Mouse (Mus musculus): ENCODE measurements around the gene Rbm15b.
A peak's percentile ranks its signal among the peaks of the same experiment; 100 is the strongest.

Rbm15b gene

DNA sequence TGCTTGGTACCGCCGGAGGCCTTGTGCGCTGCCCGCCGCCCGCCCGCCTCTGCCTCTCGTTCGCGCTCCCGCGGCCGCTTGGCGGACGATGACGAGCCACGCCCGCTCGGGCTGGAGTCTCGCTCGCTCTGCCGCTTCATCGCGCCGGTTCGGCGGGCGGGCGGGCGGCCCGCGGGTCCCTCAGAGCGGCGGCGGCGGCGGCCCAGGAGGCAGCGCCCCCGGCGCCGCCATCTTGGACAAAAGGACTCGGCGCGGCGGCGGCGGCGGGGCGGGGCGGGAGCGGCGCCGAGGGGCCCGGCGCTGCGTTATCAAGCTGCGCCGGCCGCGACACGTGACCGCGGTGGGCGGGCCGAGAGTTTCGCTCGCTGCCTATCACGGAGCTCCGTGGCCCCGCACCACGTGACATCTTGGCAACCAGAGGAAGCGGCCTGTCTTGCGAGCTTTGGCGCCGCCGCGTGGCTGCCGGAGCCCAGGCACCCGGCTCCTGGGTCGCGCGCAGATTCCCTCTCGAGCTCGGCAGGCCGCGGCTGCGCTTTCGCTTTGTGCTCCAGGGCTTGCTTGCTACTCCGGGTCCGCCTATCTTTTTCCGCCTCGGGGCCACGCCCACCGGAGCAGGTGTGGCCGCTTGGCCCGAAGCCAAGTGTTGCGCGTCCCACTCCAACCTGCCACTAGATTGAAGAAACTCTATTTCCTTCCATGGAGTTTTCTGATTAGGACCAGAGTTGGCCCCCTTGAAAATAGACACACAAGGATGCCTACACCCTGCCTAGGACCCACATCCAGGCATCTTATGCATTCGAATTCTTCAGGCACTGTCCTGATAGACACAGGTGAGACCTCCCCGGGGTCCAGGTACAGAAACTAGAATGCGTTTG lies at the start of gene Rbm15b:
Rbm15b (minus strand) TSS at position 601 of the 875 bp plus-strand sequence.
- DNase-seq = peak; percentile 99

DNA sequence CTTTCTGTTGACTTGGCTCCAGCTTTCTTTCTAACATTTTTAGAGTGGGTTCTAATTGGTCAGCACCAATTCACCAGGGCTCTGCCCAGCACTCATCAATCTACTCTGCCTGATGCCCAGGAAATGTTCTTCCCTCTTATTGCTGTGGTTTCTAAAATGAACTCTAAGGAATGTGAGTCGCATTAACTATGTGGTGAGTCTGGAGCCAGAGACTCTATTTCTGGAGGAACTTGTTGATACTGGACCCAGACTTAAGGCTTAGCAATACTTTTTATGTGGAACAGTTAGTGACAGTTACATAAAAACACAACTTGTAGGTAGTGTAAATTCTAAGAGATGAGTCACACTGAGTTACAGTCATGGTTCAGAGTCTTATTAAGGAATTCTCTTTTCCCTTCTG lies 47.8 kb upstream of the Rbm15b start:
- DNase-seq = no peak

DNA sequence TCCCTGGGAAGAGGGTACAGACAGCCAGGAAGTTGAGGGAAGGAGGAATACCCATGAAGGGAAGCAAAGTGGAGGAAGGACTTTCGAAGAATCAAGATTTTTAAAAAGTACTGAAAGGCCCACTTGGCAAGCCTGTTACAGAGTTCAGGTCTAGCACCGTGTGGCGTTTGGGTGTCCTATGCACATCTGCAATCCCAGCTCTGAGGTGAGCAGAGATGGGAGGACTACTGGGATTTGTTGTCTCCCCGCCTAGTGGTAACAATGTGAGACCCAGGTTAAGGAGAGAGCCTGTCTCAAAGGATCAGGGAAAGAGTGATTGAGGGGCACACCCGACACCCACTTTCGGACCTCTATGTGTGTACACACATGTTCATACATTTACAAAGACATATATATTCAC lies 27.6 kb upstream of the Rbm15b start:
- no peak for DNase-seq

DNA sequence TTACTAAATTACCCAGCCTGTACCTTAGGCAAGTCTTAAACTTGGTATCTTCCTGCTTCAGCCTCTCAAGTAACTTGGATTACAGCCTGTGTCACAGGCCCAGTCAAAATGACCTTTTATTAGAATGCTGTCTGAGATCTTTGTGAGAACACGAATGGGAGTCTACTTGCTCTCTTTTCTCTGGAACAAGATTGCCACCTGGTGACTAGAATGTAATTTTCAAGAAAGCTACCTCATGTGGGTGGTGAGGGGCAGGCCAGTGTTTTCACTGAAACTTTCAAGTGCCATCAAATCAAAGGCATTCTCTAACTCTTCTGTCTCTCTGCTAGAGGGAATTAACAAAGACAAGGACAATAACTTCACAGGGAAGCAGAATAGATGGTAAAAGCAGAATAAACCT lies 26.5 kb upstream of the Rbm15b start:
- DNase-seq = no peak

DNA sequence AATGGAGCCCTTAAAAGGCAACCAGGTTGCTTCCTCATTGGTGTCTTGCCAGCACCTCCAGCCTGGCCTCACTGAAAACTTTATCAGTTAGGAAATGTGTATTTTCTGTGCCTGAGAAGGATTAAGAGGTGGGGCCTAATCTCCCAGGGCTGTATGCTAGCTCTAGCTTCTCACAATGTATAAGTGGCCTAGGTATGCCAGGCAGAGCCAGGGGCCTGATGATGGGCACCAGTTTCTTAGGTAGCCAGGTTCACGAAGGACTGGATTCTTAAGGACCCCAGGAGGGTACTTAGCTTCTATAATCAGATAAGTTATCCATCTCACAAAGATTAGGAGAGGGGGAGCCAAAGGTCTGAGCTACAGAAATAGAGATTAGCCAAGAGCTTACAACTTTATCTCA lies 24.4 kb upstream of the Rbm15b start:
- no peak for DNase-seq

DNA sequence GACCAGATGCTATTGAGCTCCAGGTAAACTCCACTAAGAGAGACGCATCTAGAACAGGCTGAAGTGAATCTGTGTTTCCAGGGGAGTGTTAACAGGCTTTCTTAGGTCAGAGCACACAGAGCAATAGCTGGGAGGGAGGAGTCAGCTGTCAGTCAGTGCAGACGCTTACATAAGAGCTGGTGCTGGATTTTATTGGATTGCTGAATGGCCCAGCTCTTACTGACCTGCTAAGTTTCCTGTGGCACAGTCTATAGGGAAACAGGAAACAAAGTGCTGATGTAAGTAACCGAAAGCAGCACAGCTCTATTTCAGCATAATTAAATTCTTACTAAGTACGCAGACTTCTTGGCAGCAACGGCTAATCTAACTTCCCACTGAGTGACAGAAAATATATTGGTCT lies 21.5 kb upstream of the Rbm15b start:
- DNase-seq = no peak

DNA sequence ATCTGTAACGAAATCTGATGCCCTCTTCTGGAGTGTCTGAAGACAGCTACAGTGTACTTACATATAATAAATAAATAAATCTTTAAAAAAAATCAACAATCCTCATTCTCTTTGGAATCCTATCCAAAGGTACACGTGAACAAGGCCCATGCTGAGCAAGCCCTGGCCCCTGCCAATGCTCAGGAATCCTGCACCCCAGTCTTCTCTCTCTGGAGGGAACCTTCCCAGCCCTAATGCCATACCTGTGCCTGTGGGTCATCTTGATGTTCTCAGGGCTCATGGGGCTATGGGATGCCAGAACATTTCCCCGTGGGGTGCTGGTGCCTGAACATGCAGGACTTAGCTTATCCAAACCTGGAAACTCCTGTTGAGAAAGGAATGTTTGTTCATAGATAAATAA lies 20.9 kb upstream of the Rbm15b start:
- DNase-seq = no peak

DNA sequence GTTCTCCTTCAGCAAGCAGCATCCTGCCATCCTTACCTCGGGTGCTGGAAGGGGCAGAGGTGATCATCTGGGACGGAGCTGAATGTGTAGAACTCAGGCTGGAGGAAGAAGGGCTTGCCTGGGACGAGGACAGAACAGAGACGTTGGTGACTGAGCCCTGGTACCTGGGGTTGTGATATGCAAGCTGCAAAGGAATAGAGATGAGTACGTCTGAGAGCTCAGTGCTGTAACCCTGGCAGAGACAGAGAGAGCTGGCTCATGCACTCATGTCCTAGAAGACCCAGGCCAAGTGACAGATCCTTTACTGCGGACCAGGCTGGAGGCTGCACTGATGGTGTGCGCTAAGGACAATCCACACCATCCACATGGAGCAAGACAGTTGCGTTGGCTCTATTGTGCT lies 19.4 kb upstream of the Rbm15b start:
- no peak for DNase-seq

DNA sequence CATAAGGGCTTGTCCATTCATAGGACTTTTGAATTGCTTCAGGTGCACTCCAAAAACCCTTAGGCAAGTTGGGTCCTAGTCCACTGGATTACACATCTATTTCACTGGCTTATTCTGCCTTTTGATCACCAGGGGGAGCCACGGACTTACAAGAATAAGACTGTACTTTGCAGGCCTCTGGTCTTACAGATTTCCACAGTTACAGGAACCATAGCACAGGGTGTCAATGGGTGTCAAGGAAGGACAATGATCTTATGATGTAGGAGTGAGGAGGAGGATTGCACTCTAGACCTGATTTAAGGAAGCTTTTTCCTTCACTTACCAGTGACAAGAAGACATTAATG lies 16.5 kb upstream of the Rbm15b start:
- peak; percentile 39 for DNase-seq

DNA sequence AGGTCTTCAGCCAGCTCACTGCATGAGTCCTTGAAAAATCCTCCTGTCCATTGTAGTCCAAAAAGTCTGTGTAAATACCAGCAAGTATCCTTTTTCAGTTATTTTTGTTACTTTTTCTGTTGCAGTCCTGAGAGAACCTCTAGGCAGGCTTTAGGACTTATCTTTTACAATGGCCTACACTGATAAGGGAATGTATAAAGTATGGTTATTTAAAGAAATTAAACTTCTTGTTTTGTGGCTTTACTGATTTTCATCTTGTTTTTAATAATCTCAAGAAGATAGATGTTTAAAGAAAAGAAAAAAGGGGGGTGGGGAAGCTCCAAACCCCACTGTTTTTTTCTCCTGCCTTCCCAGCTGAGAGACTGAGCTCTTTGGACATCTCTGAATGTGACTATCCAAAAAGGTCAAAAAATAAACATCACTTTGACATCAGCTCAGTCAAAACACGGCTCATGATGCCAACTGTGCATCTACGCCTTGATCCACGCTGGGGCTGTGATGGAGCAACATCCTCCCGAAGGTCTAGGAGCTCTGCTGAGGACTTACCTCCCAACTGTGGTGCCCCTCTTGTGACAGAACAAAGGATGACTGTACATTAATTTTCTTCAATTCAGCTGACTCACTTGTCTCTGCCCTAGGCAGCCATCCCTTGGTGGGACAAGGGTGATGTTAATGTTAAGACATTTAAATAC lies 16.0 kb upstream of the Rbm15b start:
- no peak for DNase-seq

DNA sequence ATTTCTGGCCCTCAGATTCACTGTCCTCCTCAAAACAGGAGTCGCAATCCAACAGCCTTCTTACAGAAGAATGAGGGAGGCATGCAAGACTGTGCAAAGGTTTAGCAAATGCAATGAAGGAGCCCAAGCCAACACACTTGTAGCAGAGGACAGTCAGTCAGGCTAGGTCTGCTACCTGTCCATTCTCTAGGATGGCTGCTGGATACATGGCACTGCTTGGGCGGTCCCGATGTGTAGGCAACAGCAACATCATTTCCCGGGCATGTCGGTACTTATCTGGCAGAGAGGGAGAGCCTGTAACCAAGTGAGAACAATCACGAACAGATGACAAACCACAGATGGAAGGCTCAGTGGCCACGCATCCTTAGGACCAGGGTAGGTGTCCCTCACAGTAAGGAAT lies 14.4 kb upstream of the Rbm15b start:
- no peak for DNase-seq

DNA sequence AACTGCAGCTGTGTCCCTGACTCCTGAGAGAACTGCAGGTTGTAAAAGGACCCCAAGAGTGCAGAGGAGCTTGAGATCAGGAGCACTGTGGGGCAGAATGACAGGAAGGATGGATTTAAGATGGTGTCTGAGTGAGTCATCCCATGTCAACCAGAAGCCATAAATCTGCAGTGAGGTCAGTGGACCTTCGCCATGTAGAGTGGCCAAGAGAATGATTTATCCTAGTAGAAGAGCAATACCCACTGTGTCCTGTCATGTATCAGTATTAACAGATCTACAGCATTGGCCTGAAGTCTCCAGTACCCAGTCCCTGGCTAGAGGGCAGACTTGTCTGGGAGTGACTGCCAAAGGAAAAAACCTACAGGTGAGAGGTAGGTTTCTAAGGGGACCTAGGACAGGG lies 11.7 kb upstream of the Rbm15b start:
- DNase-seq = no peak

DNA sequence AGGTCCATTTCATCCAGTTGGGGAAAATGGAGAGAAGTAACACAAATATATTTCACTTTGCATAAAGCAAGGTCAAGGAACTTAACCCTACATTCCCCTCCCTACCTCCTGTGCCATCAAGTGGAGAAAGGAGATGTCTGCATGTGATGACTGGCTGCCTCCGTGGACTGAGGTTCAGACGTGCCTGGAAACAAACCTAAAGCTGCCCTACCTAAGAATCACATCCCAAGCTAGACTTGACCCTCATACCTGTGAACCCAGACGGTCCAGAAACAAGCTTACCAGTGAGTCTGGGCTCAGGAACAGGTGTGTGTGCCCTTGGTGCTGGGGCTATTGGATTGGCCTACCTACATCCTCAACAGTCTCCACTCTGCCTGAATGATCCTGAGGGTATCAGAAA lies 6.1 kb upstream of the Rbm15b start:
- no peak for DNase-seq

DNA sequence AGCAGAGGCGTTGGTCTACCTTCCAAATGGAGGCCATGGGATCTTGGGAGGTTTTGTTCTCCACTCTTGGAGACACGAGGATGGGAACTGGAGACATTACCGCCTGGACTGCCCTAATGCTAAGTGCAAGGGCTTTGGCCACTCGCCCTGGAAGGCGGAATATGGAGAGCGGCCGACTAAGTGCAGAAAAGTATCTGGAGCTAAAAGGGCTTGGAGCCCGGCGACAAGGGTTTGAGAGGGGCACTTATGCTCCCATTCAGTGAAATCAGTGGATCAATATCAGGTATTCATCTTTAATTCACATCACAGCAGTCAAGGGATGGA lies 5.3 kb upstream of the Rbm15b start:
- no peak for DNase-seq

DNA sequence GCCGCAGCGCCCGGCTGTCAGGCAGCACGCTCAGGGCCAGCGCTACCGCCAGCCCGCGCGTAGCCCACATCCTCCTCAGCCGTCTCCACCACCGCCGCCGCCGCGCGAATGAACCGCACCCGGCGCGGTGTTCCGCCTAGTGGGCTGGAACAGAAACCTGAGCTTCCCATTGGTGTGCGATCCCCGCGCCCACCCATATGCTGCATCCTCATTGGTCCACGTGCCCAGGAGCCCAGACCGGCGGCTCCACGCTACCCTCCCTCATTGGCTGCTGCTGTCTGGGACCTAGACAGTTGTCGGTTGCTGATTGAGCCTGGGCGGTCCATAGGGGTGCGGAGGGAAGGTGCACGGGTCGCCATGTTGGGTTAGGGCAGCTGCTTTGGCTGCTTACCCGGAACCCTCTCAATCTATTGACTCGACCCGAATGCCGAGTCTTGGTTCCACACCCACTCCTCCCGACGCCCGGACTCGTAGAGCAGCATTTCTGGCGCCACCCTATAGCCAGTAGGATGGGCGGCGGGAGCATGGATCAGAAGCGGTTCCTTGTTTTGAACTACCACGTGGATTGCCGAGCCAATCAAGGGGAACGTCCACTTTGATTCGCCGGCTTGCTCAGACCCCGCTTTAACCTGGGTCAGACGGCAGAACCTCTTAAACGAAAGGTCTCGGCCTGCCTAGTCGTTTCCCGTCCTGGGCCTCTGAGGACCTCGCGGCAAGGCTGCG lies 4.8 kb upstream of the Rbm15b start, which contains the start of gene Manf:
Manf (minus strand) TSS at position 151 of the 723 bp plus-strand sequence.
- DNase-seq = peak; percentile 98

DNA sequence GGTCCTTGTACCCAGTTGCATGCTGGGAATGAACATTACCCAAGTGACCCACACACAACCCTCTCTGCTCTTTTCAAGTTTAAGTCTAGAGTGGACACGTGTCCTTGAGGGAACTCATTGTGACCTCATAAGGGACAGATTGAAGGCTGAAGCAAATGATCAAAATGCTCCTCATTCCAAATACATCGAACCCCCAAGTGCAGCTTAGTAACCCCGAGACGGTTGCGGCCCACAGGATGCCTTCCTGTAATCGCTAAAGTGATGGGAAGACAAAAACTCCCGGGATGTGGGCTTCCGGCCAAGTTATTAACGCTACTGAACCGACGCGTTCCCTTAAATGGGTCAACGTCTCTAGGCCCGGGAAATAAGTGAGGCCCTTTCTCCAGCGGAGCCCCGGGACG lies 4.1 kb upstream of the Rbm15b start:
- DNase-seq = no peak

DNA sequence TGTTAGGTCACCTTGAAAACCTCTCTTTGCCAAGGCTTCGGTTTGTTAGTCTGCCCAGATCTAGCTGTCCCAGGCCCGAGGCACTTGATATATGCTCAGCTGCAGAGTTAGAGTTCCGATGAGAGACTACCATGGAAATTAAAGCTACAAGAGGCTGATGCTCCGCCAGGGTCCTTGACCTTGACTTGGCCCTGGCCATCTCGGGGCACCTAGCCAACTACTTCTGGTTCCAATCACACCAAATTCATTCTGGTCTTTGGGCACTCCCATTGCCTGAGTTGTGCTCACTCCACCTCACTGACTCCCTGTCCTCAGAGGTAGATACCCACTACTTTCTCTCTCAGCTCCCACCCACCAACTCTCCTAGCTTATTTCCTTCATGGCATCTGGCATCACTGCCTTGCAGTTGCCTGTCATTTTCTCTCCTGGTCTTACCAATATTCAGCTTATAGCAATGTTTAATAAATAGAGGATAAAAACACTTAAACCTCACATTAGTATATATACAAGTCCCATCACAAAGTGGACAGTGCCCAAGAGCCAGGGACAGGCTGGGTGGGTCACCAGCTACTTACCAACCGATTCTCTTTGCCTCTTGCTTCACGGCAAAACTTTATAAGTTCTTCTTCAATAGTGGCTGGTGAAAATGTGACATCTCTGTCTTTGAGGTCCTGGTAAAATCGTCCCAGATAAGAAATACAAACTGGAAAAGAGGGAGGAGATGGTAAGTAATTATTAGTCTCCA lies 3.4 kb upstream of the Rbm15b start:
- no peak for DNase-seq

DNA sequence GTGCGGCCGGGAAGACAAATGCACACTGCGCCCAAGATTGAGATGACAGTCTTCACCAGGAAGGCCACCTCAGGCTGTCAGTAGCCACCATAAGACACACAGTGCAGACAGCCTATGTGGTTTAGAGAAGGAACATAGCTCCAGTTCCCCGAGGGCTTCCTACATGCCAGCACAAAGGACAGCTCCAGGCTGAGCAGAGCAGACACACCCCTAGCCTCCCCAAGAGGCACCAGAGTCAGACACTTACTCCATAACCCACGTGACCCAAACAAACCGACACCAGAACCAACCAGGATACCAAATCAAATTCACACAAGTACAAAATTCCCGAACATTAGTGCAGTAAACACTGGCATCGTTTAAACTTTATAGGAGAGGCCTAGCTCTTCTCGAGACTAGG lies 2.1 kb upstream of the Rbm15b start:
- DNase-seq = no peak

DNA sequence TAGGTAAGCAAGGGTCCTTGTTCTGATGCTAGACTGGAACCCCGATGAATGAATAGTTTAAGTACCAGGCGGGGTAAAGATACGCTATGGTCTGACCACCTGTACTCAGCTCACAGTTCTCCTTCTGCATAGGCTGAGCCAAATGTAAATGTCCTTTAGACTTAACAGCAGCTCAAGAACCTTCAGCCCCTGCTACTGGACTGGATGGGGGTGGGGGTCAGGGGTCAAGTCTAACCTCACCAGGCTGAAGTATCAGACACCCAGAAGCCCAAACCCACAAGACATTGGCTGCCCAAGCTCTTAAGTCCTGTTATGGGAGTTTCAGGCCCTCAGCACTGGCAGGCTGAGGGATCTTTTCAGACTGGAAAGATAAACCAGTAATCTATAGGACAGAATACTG lies 1.1 kb upstream of the Rbm15b start:
- no peak for DNase-seq

DNA sequence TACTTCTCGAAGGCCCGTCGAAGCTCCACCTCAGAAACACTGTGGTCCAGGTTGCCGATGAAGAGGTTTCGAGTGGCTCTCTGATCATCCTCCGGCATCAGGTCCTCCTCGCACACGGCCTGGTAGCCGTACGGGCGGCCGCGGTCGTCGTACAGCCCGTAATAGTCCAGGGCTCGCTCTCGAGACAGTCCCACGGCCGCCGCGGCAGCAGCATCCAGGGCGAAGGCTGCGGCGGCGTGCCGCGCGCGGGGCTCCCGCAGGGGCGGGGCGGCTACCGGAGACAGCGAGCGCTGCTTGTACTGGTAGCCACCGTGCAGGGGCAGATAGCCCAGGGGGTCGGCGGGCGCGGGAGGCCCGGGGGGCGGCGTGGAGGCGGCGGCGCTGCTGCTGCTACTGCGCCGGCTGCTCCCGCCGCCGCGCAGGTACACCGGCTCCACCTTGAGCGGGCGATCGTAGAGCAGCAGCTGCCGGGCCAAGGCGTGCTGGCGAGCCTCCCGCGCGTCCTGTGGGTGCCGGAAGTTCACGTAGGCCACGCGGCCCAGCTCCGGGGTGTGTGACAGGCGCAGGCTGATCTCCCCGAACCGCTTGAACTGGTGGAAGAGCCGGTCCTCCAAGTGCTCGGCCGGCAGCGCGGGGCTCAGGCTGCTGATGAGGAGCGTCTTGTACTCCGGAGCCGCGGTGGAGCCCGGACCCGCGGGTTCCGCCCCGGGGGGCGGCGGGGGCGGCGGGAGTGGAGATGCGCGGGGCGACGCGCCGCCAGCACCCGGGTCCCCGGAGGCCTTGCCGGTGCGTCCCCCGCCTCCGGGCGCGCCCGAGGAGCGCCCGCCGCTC lies 1.1 kb downstream of the Rbm15b start:
- peak; percentile 63 for DNase-seq

DNA sequence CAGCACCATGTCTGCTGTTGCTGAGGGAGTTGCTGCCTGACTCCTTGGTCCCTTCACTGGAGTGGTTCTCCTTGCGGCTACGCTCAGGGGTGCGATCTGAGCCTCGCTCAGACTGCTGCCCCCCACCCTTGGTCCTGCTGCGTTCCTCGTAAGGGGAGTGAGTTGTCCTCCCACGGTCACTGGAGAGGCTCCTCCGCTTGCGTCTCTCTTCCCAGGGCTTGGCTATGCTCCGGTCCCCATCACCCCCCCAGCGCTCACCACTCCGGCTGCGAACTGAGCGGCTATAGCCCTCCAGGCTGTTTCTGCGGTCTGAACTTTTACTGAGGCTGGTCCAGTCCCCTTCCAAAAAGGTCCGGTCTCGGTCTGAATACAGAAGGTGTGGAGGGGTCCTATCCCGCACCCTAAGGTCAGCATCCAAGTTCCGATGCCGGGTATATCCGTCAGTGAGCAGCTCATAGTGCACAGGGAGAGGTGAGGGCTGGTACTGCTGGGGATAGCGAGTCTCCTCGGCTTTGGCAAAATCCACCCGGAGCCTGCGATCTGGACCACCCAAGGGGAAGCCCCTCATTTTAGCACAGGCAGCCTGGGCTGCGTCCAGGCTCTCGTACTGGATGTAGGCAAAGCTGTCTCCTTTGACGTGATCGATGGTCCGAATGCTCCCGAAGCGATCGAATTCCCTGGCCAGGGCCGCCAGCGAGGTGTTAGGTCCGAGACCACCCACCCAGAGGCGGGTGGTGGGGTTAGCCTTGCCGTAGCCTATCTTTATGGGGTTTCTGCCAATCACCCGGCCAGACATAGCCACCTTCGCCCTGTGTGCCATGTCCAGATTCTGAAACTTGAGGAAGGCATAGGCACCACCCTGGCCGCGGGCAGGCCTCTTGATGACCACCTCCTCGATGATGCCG lies 2.0 kb downstream of the Rbm15b start:
- no peak for DNase-seq
